ENCODE assay signal across 19 mouse cellular contexts in genomic region chr6:147261616-147262015, GRCm38 (mm10). TPM values are rescaled to one million over a fixed set of nuclear protein-coding genes. Genes with fewer than 3 reads are reported as not detected.
DNase-seq lines count a peak whose midpoint lies in the region; ATAC-seq and TF ChIP-seq lines count a peak whose summit lies in the region.
"Had no signal": no experiment of that assay in that cellular context is flagged by ENCODE, and none has a peak within 500 bp of the region (broad histone marks: within the 10 kb centered on the region; RNA-seq: fewer than 3 reads in every experiment).

No protein-coding gene starts in this region.

- peak overlapping the region; percentile 81 for H3K4me3 ChIP-seq in gastrocnemius, adult 2 months
- H3K4me3 ChIP-seq in lung, embryonic 16.5 days (ENCODE audit: low read length) = peak overlapping the region; percentile 60
- peak overlapping the region; percentile 45 for H3K4me3 ChIP-seq in limb, embryonic 14.5 days (replicated peaks; ENCODE audit: low read length)
- H3K4me3 ChIP-seq: hindbrain, embryonic 15.5 days; midbrain, embryonic 15.5 days had no signal

- intact Hi-C loops in gastrocnemius, adult 2 months (cut with DNase I) = loop anchor here (5.0 kb wide), 1 partner anchor 546 kb away; no protein-coding TSS in a partner anchor

- ATAC-seq in lung, embryonic 16.5 days (ENCODE audit: low read depth) = no peak
- ATAC-seq in limb, embryonic 14.5 days (ENCODE audit: low FRiP score, low read depth) = no peak
- no peak for ATAC-seq in erythroblast, adult 5-6 weeks (replicated peaks; ENCODE audit: low FRiP score, poor library complexity, severe bottlenecking)
- ATAC-seq in frontal cortex, adult (ENCODE audit: low TSS enrichment) = no peak
- ATAC-seq: CD4-positive, CD25-positive, alpha-beta regulatory T cell, adult 4 months; midbrain, embryonic 15.5 days had no signal

- no peak overlapping the region for H3K27ac ChIP-seq in gastrocnemius, adult 2 months
- no peak overlapping the region for H3K27ac ChIP-seq in lung, embryonic 16.5 days (ENCODE audit: low read length)
- H3K27ac ChIP-seq in limb, embryonic 14.5 days (replicated peaks; ENCODE audit: low read depth, low read length) = 0 out of 2 replicates have a peak overlapping the region, but pooled peaks have one; percentile 8
- H3K27ac ChIP-seq: hindbrain, embryonic 15.5 days; liver, embryonic 14.5 days; midbrain, embryonic 15.5 days had no signal

- DNase-seq in gastrocnemius, adult 2 months = no peak
- DNase-seq in gastrocnemius, adult 8-10 months (ENCODE audit: low spot score in 2 of 2) = no peak
- no peak for DNase-seq in lung, postnatal 36 days
- peak; percentile 54 for DNase-seq in adipocyte (ENCODE audit: low spot score)
- DNase-seq in limb, embryonic 14.5 days (ENCODE audit: low spot score) = peak; percentile 42
- DNase-seq: adrenal gland, postnatal 25 days; cerebellum, adult 9-11 months; kidney, adult 2 months; kidney, postnatal 36 days; right cerebral cortex, postnatal 25 days had no signal

- no peak overlapping the region for H3K9ac ChIP-seq in lung, embryonic 16.5 days (ENCODE audit: low read length)
- H3K9ac ChIP-seq in limb, embryonic 14.5 days (ENCODE audit: low read depth, low read length, severe bottlenecking) = 0 out of 2 replicates have a peak overlapping the region, but pooled peaks have one; percentile 38
- H3K9ac ChIP-seq: hindbrain, embryonic 15.5 days; liver, embryonic 14.5 days; midbrain, embryonic 15.5 days had no signal

- no peaks in the 10 kb centered on the region for H3K36me3 ChIP-seq in lung, embryonic 16.5 days (ENCODE audit: control insufficient read depth, insufficient read depth, low read length)
- 0 out of 2 replicates have a peak, but pooled peaks cover 3% of the 10 kb centered on the region for H3K36me3 ChIP-seq in limb, embryonic 14.5 days (ENCODE audit: control insufficient read depth, insufficient read depth, low read length)
- H3K36me3 ChIP-seq: hindbrain, embryonic 15.5 days; midbrain, embryonic 15.5 days had no signal

- H3K4me1 ChIP-seq in lung, embryonic 16.5 days (replicated peaks; ENCODE audit: control insufficient read depth, insufficient read depth, low read length) = peaks cover 4% of the 10 kb centered on the region; the same call in 1 of the 2 replicates
- 0 out of 2 replicates have a peak, but pooled peaks cover 6% of the 10 kb centered on the region for H3K4me1 ChIP-seq in limb, embryonic 14.5 days (ENCODE audit: control insufficient read depth, insufficient read depth, low read length)

- WGBS in lung, embryonic 16.5 days = 22% methylated on average over 3 of the region's 3 CpGs
- 32% methylated on average over 3 of the region's 3 CpGs for WGBS in limb, embryonic 14.5 days

- H3K27me3 ChIP-seq in lung, embryonic 16.5 days (ENCODE audit: control insufficient read depth, insufficient read depth, low read depth, low read length) = peaks cover 12% of the 10 kb centered on the region
- peaks cover 19% of the 10 kb centered on the region for H3K27me3 ChIP-seq in limb, embryonic 14.5 days (ENCODE audit: control insufficient read depth, insufficient read depth, low read length)

- TF ChIP-seq POLR2A in limb, embryonic 14.5 days (IDR thresholded peaks at IDR 0.05; ENCODE audit: borderline replicate concordance, extremely low read depth, insufficient read depth, insufficient read length) = no peak

- no peaks in the 10 kb centered on the region for H3K9me3 ChIP-seq in lung, embryonic 16.5 days (ENCODE audit: control insufficient read depth, low read length)
- no peaks in the 10 kb centered on the region for H3K9me3 ChIP-seq in limb, embryonic 14.5 days (ENCODE audit: control insufficient read depth, low read length)
- H3K9me3 ChIP-seq: hindbrain, embryonic 15.5 days; midbrain, embryonic 15.5 days had no signal

- peak overlapping the region; percentile 29 for H3K4me2 ChIP-seq in lung, embryonic 16.5 days (ENCODE audit: low read depth, low read length)
- peak overlapping the region; percentile 62 for H3K4me2 ChIP-seq in limb, embryonic 14.5 days (replicated peaks; ENCODE audit: low read depth, low read length, severe bottlenecking)
- H3K4me2 ChIP-seq: midbrain, embryonic 15.5 days had no signal

- no peak for TF ChIP-seq CTCF in gastrocnemius, adult 2 months (IDR thresholded peaks at IDR 0.05)

RNA-seq across cellular contexts. Expression of gene Pthlh, which starts 2.4 kb away (rescaled TPM):
- total RNA-seq in gastrocnemius, adult 2 months (2021) = 1 to 10 TPM in 1 of 2 experiments, under 1 TPM in 1; 0.78 to 3.0 TPM
- 1 to 10 TPM in 2 of 4 experiments, under 1 TPM in 2; 0.40 to 3.4 (median 1.2) TPM for total RNA-seq in gastrocnemius, adult 8-10 months (2022)
- 7.8 and 11.8 TPM in 2 replicates for polyA plus RNA-seq in lung, embryonic 16.5 days (2015; fragmentation: Nextera tagmentation; extraction: Ambion mirVana)
- 15.1 and 19.1 TPM in 2 replicates for polyA plus RNA-seq in limb, embryonic 14.5 days (2012; rRNA removed)
- polyA plus RNA-seq in limb, embryonic 14.5 days (2014; fragmentation: Nextera tagmentation; extraction: Ambion mirVana) = 13.3 and 15.9 TPM in 2 replicates
- total RNA-seq in erythroblast, adult 5-6 weeks (2015; ENCODE audit: low replicate concordance) = not detected in 2 replicates
- total RNA-seq in erythroblast, adult 5-6 weeks (2017; ENCODE audit: low replicate concordance) = not detected in 2 replicates
- total RNA-seq: adrenal gland, postnatal 25 days; megakaryocyte progenitor cell, adult 5-6 weeks; MEL had no signal
- polyA plus RNA-seq: CD4-positive, CD25-positive, alpha-beta regulatory T cell, adult 4 months; liver, embryonic 14.5 days had no signal

Comparison
In these comparisons a context has a peak if more than half of its experiments do, and no peak if none do; other contexts are left out.
1. DNase-seq: peak in adipocyte (single experiment) and limb, embryonic 14.5 days (single experiment); none in gastrocnemius, adult 2 months (single experiment), gastrocnemius, adult 8-10 months (0 of 2) and lung, postnatal 36 days (single experiment).
2. Peak in every context shown above with its lines, with median percentiles within 50 percentile points of each other: H3K4me3 ChIP-seq.